Mouse (Mus musculus) heart, postnatal 4 days (tissue): ENCODE measurements around the gene Gm1553. TPM values are rescaled to one million over a fixed set of nuclear protein-coding genes. Genes with fewer than 3 reads are reported as not detected.

Source experiments
- DNase-seq: peaks from one replicate; pipeline ENCODE4 v3.0.0; 2021
- total RNA-seq, 2 experiments: library from RNA; stranded (reverse); gene quantifications; 2 replicates each; pipeline ENCODE4 v1.2.3; 2021

Gene Gm1553
- not detected for total RNA-seq

GRCm38 (mm10) chr10:82492518-82492917 lies at the start of gene Gm1553:
TSS of gene Gm1553 (minus strand) at chr10:82492618.
- no peak for DNase-seq

Other genes with a start within 250 kb of the Gm1553 start
- not detected for gene 4932415D10Rik, start 176.0 kb downstream of the Gm1553 start, total RNA-seq
- 1 to 10 TPM; 5.0 to 5.7 TPM for gene Gm4924, start 138.4 kb downstream of the Gm1553 start, total RNA-seq
- gene 1190007I07Rik, start 130.6 kb upstream of the Gm1553 start, total RNA-seq = 10 to 100 TPM; 18.6 to 21.7 TPM
- 10 to 100 TPM; 43.8 to 48.9 TPM for gene Tdg, start 137.2 kb upstream of the Gm1553 start, total RNA-seq
- 1 to 10 TPM; 3.0 to 3.9 TPM for gene Glt8d2, start 198.0 kb upstream of the Gm1553 start, total RNA-seq
- gene Hcfc2, start 203.5 kb upstream of the Gm1553 start, total RNA-seq = 10 to 100 TPM; 37.1 to 38.5 TPM